Mouse (Mus musculus) spleen, adult 12 weeks (tissue): ENCODE measurements around the gene Pde8a.
"Not testable (repeated sequence)": the region's sequence is repeated elsewhere in the genome, so short reads cannot be mapped to it uniquely, and the experiment has no call there.

ENCODE experiments used
- DNase-seq: peaks from one replicate; pipeline ENCODE4 v3.0.0; 2022; ENCODE audit warnings: low spot score

The Pde8a gene

GRCm38 (mm10) chr7:81213347-81214152, at the start of gene Pde8a:
Gene Pde8a (plus strand): TSS chr7:81213596.
- no peak for DNase-seq

GRCm38 (mm10) chr7:81164411-81164810, 49.0 kb upstream of the Pde8a start:
- no peak for DNase-seq

- DNase-seq, result no peak
Observed at GRCm38 (mm10) chr7:81167124-81167523, 46.3 kb upstream of the Pde8a start.

GRCm38 (mm10) chr7:81169351-81169750, 44.0 kb upstream of the Pde8a start:
- DNase-seq, result no peak

- DNase-seq, result no peak
Observed at GRCm38 (mm10) chr7:81173931-81174330, 39.5 kb upstream of the Pde8a start.

- no peak for DNase-seq
Observed at GRCm38 (mm10) chr7:81174654-81175053, 38.7 kb upstream of the Pde8a start.

GRCm38 (mm10) chr7:81176187-81176769, 37.1 kb upstream of the Pde8a start:
- no peak for DNase-seq

GRCm38 (mm10) chr7:81179494-81179893, 33.9 kb upstream of the Pde8a start:
- DNase-seq, result no peak

- DNase-seq, result no peak
Observed at GRCm38 (mm10) chr7:81182492-81183175, 30.8 kb upstream of the Pde8a start.

GRCm38 (mm10) chr7:81183181-81183580, 30.2 kb upstream of the Pde8a start:
- DNase-seq, result no peak

- DNase-seq, result no peak
Observed at GRCm38 (mm10) chr7:81184136-81184535, 29.3 kb upstream of the Pde8a start.

- DNase-seq, result no peak
Observed at GRCm38 (mm10) chr7:81184651-81185050, 28.7 kb upstream of the Pde8a start.

GRCm38 (mm10) chr7:81186036-81186435, 27.4 kb upstream of the Pde8a start:
- not testable (repeated sequence) for DNase-seq

- DNase-seq, result no peak
Observed at GRCm38 (mm10) chr7:81189180-81189579, 24.2 kb upstream of the Pde8a start.

- DNase-seq, result no peak
Observed at GRCm38 (mm10) chr7:81195509-81195908, 17.9 kb upstream of the Pde8a start.

- DNase-seq, result no peak
Observed at GRCm38 (mm10) chr7:81196796-81197195, 16.6 kb upstream of the Pde8a start.

GRCm38 (mm10) chr7:81198538-81198937, 14.9 kb upstream of the Pde8a start:
- DNase-seq, result no peak

- DNase-seq, result no peak
Observed at GRCm38 (mm10) chr7:81199109-81199508, 14.3 kb upstream of the Pde8a start.

GRCm38 (mm10) chr7:81199757-81200156, 13.6 kb upstream of the Pde8a start:
- DNase-seq, result no peak

GRCm38 (mm10) chr7:81202389-81202788, 11.0 kb upstream of the Pde8a start:
- no peak for DNase-seq

- DNase-seq, result not testable (repeated sequence)
Observed at GRCm38 (mm10) chr7:81203576-81203975, 9.8 kb upstream of the Pde8a start.

GRCm38 (mm10) chr7:81208944-81209343, 4.5 kb upstream of the Pde8a start:
- DNase-seq, result peak; percentile 18
